Mouse (Mus musculus) adrenal gland, postnatal 14 days (tissue): ENCODE results near the gene Dagla. TPM values are rescaled to one million over a fixed set of nuclear protein-coding genes. Genes with fewer than 3 reads are reported as not detected.

Experiments used
- DNase-seq: peaks from one replicate; pipeline ENCODE4 v3.0.0; 2021; ENCODE audit warnings: mixed read lengths
- total RNA-seq: library from RNA; stranded (reverse); gene quantifications from 2 replicates; pipeline ENCODE4 v1.2.3, GENCODE M21; 2021

The Dagla gene
- total RNA-seq, 1 experiment from 2014 or later, result 7.4 TPM

DNA sequence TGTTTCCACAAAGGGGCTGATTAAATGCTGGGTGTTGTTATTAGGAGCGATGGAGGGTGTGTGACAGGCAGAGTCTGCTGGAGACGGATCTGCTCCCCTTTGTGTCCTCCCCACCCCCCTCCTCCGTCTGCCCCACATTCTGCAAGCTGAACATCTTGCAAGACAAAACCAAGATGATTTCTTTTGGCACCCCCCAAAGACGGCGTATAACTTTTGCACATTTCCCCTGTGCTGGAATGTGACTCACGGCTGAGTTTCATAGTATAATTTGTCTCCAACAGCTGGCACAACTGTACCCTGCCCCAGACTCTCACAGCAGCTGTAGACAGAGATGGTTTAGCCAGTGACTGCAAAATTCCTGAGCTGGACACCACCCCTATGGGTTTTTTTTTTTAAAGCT lies 3.3 kb upstream of the Dagla start:
- no peak for DNase-seq

DNA sequence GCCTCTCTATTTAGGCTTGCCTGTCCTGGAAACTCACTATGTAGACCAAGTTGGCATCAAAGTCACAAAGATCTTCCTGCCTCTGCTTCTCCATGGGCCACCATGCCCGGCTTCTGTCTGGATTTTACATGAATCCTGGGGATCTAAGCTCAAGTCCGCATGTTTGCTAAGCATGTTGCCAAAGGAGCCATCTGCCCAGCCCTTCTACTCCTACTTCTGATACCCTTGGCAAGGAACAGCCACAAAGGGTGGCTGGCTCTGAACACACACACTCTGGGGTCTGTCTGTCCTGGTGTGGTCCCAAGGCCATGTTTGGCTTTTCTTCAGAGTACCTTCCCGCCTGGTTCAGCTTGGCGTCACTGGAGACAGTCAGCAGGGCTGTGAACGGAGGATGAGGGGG lies 2.7 kb upstream of the Dagla start:
- no peak for DNase-seq

GRCm38 (mm10) chr19:10306521-10307243 lies 2.0 kb upstream of the Dagla start:
- no peak for DNase-seq

GRCm38 (mm10) chr19:10305640-10306039 lies 963 bp upstream of the Dagla start:
- no peak for DNase-seq

DNA sequence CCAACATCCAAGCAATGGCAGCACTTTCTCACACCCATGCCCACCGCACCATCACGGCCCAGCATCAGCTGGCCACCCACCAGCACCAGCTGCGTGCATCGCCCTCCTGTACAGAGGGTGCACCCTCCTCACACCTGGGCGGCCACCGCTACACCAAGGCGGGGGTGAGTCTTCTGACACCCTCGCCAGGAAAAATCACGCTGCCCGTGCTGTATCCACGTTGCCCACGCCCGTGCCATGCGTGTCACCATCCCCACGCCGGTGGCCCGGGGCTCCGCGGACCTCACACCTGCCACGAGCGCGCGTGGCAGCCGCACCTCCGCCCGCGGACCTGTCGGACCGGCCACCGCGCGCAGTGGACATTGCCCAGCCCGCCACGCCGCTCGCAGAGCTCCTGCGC lies 282 bp downstream of the Dagla start:
- peak; percentile 28 for DNase-seq

GRCm38 (mm10) chr19:10302852-10303251 lies 1.8 kb downstream of the Dagla start:
- no peak for DNase-seq

- DNase-seq, result no peak
These were observed 2.8 kb downstream of the Dagla start for GRCm38 (mm10) chr19:10301866-10302356.

GRCm38 (mm10) chr19:10301263-10301662 lies 3.4 kb downstream of the Dagla start:
- DNase-seq, result no peak

DNA sequence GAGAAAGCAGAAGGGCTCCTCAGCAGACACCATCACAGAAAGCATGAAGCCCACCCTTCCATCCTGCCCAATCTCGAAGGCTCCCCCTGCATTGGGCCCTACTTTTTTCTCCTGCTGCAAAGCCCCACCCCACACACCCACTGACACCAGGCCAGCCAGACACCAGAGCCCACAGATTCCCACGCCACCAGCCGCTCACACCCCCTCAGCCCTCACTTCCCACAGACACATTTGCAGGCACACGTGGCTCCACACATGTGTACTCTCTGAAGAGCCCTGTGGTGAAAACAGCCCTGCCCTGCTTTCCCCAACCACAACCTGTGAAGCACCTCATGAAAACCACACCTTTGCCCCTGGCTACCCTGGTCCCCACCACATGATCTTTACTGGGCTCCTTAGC lies 3.9 kb downstream of the Dagla start:
- no peak for DNase-seq

DNA sequence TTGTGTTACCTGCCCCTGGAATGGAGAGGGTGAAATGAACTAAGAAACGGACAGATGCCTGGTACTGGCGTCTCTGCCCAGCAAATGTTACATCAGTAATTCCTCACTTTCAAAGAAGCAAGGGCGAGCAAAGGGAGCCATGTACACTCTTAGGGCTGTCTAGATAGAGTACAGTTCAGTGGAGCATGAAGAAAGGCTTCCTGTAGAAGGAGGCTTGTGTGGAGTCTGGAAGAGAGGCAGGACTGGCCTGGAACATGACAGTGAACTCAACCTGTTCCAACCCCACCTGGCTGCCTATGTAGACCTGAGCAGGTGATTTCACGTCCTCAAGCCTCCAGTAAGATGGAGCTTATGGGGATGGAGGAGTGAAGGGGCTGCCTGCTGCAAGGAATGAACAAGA lies 6.4 kb downstream of the Dagla start:
- DNase-seq, result no peak

- peak; percentile 63 for DNase-seq
These were observed 7.6 kb downstream of the Dagla start for GRCm38 (mm10) chr19:10297041-10297503.

DNA sequence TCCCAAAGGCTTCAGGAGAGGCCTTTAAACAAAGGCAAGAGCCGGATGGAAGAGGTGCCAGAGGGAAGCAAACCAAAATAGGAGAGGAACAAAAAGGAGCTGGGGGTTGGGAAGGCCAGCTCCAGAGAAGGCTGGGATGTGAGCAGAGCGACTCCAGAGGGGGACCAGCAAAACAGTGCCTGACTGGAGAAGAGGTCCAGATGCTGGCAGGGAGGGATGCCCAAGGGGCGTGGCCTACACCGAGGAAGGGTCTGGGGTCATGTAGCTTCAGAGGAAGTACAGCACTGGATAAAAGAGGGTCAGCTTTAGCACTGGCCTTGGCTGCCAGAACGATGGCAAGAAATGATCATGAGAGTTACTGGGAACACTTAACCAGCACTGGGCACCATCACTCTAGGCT lies 8.4 kb downstream of the Dagla start:
- no peak for DNase-seq

- DNase-seq, result no peak
These were observed 9.8 kb downstream of the Dagla start for GRCm38 (mm10) chr19:10294631-10295562.

DNA sequence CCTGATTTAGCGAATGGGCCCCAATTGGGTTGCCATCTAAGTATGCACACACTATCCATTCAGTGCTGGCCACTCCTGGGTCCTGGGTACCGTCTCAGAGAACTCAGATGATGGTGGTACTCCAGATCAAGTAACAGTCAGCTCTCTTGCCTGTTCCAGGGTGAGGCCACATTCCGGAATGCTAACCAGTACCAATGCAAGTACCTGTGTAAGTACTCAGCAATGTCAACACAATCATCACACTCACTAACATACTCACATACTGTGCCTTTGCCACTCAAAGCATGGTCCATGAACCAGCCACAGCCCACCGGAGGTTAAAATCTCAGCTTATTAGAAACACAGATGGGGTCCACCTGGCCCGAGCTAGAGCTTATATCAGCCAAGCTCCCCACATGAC lies 10.7 kb downstream of the Dagla start:
- no peak for DNase-seq

DNA sequence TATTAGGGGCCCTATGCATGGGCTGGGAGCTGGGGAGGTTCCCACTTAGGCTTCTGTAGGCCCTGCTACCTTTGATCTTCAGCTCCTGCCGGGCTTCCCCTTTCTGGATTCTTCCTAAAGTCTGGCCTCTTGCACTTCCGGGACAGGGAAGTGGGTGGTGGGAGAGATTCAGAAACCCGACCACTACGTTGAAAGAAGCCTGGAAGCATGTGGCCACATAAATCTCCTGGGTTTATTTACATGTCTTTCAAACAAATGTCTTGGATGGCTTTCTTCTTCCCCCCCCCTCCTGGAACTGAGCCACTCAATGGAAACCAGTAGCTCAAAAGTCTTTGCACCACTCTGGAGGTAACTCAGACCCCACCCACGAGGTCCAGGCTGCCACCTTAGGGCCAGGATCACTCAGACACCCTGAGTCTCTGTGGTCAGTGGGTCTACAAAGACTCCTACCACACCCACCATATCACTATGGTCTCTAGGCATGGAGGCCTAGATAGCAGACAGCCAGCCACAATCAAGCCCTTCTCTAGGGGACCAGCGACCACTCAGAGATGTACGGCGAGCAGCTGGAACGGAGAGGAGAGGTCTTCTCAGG lies 12.7 kb downstream of the Dagla start:
- DNase-seq, result no peak

DNA sequence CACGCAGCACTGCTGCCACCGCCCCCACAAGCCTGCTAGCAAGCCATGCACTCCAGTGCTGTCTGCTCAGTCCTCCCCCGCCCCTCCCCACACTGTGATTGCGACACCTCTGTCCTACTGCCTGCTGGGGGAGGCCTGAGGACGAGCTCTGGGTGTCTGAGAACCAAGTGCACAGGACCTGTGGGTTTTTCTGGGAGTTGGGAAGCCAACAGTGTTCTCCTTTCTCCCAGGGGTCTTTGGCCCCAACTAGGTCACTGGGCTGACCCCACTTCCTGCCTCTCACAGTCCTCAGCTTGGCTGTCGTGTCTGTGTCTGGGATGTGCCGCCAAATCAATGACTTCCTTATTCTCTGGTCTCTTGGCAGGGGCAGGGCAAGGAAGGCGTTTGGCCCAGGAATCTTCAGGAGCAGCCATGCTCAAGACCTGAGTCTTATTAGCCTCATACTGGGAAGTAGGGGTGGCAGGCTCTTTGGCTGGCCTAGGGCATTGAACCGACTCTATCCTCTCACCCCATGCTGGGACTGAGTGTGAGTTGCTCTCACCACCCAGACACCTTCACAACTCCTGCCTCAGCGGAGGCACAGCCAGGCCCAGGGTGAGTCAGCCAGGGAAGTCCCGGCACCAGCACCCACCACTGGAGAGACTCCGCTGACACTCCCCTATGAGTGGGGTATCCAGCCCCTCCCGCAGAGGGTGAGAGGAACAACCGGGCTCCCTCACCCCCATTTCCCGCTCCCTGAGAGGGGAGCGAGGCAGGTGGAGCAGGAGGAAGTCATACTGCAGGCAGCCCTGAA lies 14.3 kb downstream of the Dagla start:
- peak; percentile 65 for DNase-seq

GRCm38 (mm10) chr19:10289609-10290150 lies 15.0 kb downstream of the Dagla start:
- no peak for DNase-seq

- no peak for DNase-seq
These were observed 16.3 kb downstream of the Dagla start for GRCm38 (mm10) chr19:10288125-10289040.

DNA sequence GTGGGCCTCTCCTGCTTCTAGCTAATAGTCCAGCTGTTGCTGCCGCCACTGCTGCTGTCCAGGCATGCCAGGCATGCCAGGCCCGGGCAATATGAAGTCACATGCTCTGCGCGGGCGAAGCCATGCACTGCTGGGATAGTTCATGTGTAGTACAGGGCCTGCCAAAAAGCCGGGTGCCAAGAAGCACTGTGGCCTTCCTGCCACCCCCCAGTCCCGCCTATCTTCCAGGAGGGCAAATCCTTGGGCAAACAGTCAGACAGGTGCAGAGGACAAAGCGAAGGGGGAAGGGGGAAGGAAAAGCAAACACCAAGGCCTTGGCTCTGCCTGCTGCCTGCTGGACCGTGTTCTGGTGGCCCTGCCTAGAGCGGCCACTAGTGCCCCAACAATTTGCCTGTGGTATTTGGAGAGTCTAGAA lies 18.2 kb downstream of the Dagla start:
- no peak for DNase-seq

DNA sequence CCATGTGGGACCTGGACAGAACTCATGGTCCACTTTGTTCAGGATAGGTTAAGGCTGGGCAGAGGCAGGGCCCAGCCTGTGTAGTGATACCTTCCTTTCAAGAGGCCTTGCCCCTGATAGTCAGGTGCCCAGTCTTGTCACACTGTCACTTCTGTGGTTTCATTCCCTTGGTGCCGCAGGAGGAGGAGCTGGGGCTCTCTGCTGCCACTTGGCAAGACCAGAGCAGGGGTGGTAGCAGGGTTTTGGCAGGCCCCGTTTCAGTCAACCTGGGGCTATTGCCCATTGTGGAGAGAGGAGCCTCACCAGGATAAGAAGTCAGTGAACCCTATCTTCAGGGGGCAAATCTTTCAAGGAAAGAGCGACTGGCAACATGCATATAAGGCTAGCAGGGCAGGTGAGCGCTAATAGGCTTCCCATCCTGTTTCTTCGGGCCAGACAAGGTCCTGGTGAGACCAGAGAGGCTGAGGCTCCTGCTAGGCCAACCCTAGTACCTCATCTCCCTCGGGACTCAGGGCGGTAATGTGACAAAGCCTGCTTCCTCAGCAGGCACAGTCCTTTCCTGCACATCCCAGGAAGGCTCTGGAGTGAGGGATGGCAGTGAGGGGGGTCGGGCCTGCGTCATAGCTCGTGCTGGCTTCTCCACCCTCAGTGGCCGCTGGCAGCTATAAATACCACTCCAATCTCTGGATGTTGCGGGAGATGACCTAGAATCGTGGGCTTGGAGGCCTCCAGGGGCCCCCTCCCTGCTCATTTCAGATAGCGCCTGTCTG lies 23.7 kb downstream of the Dagla start:
- peak; percentile 59 for DNase-seq
